Comparison of ENCODE assay signal across 19 mouse cellular contexts in genomic region chr14:121015114-121015690, GRCm38 (mm10). TPM values are rescaled to one million over a fixed set of nuclear protein-coding genes. Genes with fewer than 3 reads are reported as not detected.
DNase-seq lines count a peak whose midpoint lies in the region; ATAC-seq and TF ChIP-seq lines count a peak whose summit lies in the region.
"Had no signal": no experiment of that assay in that cellular context is flagged by ENCODE, and none has a peak within 500 bp of the region (broad histone marks: within the 10 kb centered on the region; RNA-seq: fewer than 3 reads in every experiment).

No protein-coding gene starts in this region.

- H3K4me1 ChIP-seq in forebrain, embryonic 16.5 days (replicated peaks; ENCODE audit: control insufficient read depth, insufficient read depth, low read length): no peaks in the 10 kb centered on the region
- no peaks in the 10 kb centered on the region for H3K4me1 ChIP-seq in forebrain, embryonic 13.5 days
- peaks cover 5% of the 10 kb centered on the region for H3K4me1 ChIP-seq in cortical plate, adult 2 months (ENCODE audit: control insufficient read depth, insufficient read depth, low read length)
- H3K4me1 ChIP-seq: embryonic facial prominence, embryonic 12.5 days; heart, embryonic 15.5 days; hindbrain, embryonic 13.5 days had no signal

- DNase-seq in left cerebral cortex, adult 2 months (ENCODE audit: extremely low spot score in 1 of 2, low spot score in 2 of 2): no peak
- DNase-seq in left cerebral cortex, postnatal 14 days (ENCODE audit: low spot score in 2 of 2): no peak
- no peak for DNase-seq in urinary bladder, postnatal 4 days (ENCODE audit: low spot score in 2 of 2)
- DNase-seq: adrenal gland, adult 2 months; adrenal gland, postnatal 25 days; cerebellum, adult 2 months; cerebellum, postnatal 14 days; gastrocnemius, postnatal 14 days; heart, adult 2 months; heart, postnatal 14 days had no signal

- H3K36me3 ChIP-seq in forebrain, embryonic 16.5 days (ENCODE audit: control insufficient read depth, insufficient read depth): no peaks in the 10 kb centered on the region
- no peaks in the 10 kb centered on the region for H3K36me3 ChIP-seq in forebrain, embryonic 13.5 days (ENCODE audit: poor library complexity, severe bottlenecking)
- H3K36me3 ChIP-seq: embryonic facial prominence, embryonic 12.5 days; heart, embryonic 15.5 days; hindbrain, embryonic 13.5 days had no signal

- 0 out of 2 replicates have a peak, but pooled peaks have one; percentile 20 for ATAC-seq in forebrain, embryonic 16.5 days
- no peak for ATAC-seq in forebrain, embryonic 13.5 days
- ATAC-seq: hindbrain, postnatal 0 days had no signal

- H3K4me3 ChIP-seq in forebrain, embryonic 16.5 days (replicated peaks; ENCODE audit: low read length): no peak overlapping the region
- H3K4me3 ChIP-seq in forebrain, embryonic 13.5 days: no peak overlapping the region
- no peak overlapping the region for H3K4me3 ChIP-seq in left cerebral cortex, adult 2 months
- no peak overlapping the region for H3K4me3 ChIP-seq in cortical plate, adult 2 months (ENCODE audit: insufficient read depth, low read length)
- H3K4me3 ChIP-seq: embryonic facial prominence, embryonic 12.5 days; heart, adult 2 months; heart, embryonic 15.5 days; hindbrain, embryonic 13.5 days had no signal

- intact Hi-C loops in left cerebral cortex, adult 2 months (cut with DNase I): no loop called here
- intact Hi-C loops in left cerebral cortex, postnatal 14 days (cut with DNase I): no loop called here

- no peaks in the 10 kb centered on the region for H3K9me3 ChIP-seq in forebrain, embryonic 16.5 days (ENCODE audit: control insufficient read depth, low read length)
- H3K9me3 ChIP-seq in forebrain, embryonic 13.5 days (replicated peaks): no peaks in the 10 kb centered on the region
- H3K9me3 ChIP-seq: heart, embryonic 15.5 days had no signal

- H3K9ac ChIP-seq in forebrain, embryonic 16.5 days (replicated peaks; ENCODE audit: low read depth, low read length): no peak overlapping the region
- no peak overlapping the region for H3K9ac ChIP-seq in forebrain, embryonic 13.5 days
- H3K9ac ChIP-seq: embryonic facial prominence, embryonic 12.5 days; heart, embryonic 15.5 days; hindbrain, embryonic 13.5 days had no signal

- TF ChIP-seq CTCF in left cerebral cortex, adult 2 months (IDR thresholded peaks at IDR 0.05): no peak
- no peak for TF ChIP-seq CTCF in cortical plate, adult 2 months (IDR thresholded peaks at IDR 0.05; ENCODE audit: extremely low read depth, insufficient read depth, low read length)

- H3K27me3 ChIP-seq in forebrain, embryonic 16.5 days (replicated peaks; ENCODE audit: control insufficient read depth, insufficient read depth, low read length): no peaks in the 10 kb centered on the region
- no peaks in the 10 kb centered on the region for H3K27me3 ChIP-seq in forebrain, embryonic 13.5 days
- H3K27me3 ChIP-seq: CH12.LX; embryonic facial prominence, embryonic 12.5 days; heart, embryonic 15.5 days; hindbrain, embryonic 13.5 days had no signal

- peak overlapping the region; percentile 18; the same call in 1 of the 2 replicates for H3K27ac ChIP-seq in forebrain, embryonic 16.5 days (ENCODE audit: low read length)
- no peak overlapping the region for H3K27ac ChIP-seq in forebrain, embryonic 13.5 days
- peak overlapping the region; percentile 71; the same call in 1 of the 2 replicates for H3K27ac ChIP-seq in left cerebral cortex, adult 2 months
- peak overlapping the region; percentile 26; the same call in 1 of the 2 replicates for H3K27ac ChIP-seq in cortical plate, adult 2 months (ENCODE audit: insufficient read depth, low read length)
- H3K27ac ChIP-seq: embryonic facial prominence, embryonic 12.5 days; heart, adult 2 months; heart, embryonic 15.5 days; hindbrain, embryonic 13.5 days; hindbrain, postnatal 0 days had no signal

- no peak overlapping the region for H3K4me2 ChIP-seq in forebrain, embryonic 16.5 days (ENCODE audit: low read length)
- no peak overlapping the region for H3K4me2 ChIP-seq in forebrain, embryonic 13.5 days
- H3K4me2 ChIP-seq: embryonic facial prominence, embryonic 12.5 days; heart, embryonic 11.5 days; heart, embryonic 15.5 days; hindbrain, embryonic 13.5 days had no signal

- 73% methylated on average over 2 of the region's 2 CpGs for WGBS in forebrain, embryonic 16.5 days
- 85% methylated on average over 2 of the region's 2 CpGs for WGBS in forebrain, embryonic 13.5 days

- TF ChIP-seq POLR2A in cortical plate, adult 2 months (IDR thresholded peaks at IDR 0.05; ENCODE audit: extremely low read depth, insufficient read depth, low read length): no peak

RNA-seq across cellular contexts. Expression of gene Farp1, which starts 19.8 kb away (rescaled TPM):
- 35.4 and 43.6 TPM in 2 replicates for polyA plus RNA-seq in forebrain, embryonic 16.5 days (2015; fragmentation: Nextera tagmentation; extraction: Ambion mirVana)
- 15.9 and 17.7 TPM in 2 replicates for polyA plus RNA-seq in forebrain, embryonic 13.5 days (2015; fragmentation: Nextera tagmentation; extraction: Ambion mirVana)
- total RNA-seq in left cerebral cortex, adult 2 months (2021): 100 to 1,000 TPM; 142 to 152 TPM
- total RNA-seq in left cerebral cortex, postnatal 14 days (2021): 100 to 1,000 TPM; 127 to 137 TPM
- polyA plus RNA-seq in cortical plate, adult 2 months (2012; rRNA removed): 58.0 and 61.6 TPM in 2 replicates
